Mouse (Mus musculus): ENCODE measurements around the gene Lpar1. TPM values are rescaled to one million over a fixed set of nuclear protein-coding genes. Genes with fewer than 3 reads are reported as not detected.
A peak's percentile ranks its signal among the peaks of the same experiment; 100 is the strongest.

The Lpar1 gene
- 10 to 100 TPM; 20.6 to 25.3 TPM for total RNA-seq (2021)

- intact Hi-C loops (cut with DNase I): loop anchor here (2.0 to 10.0 kb wide), 3 partner anchors 109 to 289 kb away; no protein-coding TSS in a partner anchor
- peak; percentile 31 to 41 for DNase-seq
Measured at GRCm38 (mm10) chr4:58553631-58554358, at the start of gene Lpar1. Gene Lpar1, minus strand, starts transcription at chr4:58553898.

- no peak for DNase-seq
- intact Hi-C loops (cut with DNase I): no loop called here
Measured at GRCm38 (mm10) chr4:58585942-58586341, 32.2 kb upstream of the Lpar1 start.

GRCm38 (mm10) chr4:58581191-58581590 is 27.5 kb upstream of the Lpar1 start:
- intact Hi-C loops (cut with DNase I): no loop called here
- no peak for DNase-seq

GRCm38 (mm10) chr4:58580516-58580915 is 26.8 kb upstream of the Lpar1 start:
- intact Hi-C loops (cut with DNase I): no loop called here
- no peak for DNase-seq

- no peak for DNase-seq
- intact Hi-C loops (cut with DNase I): no loop called here
Measured at GRCm38 (mm10) chr4:58580098-58580497, 26.4 kb upstream of the Lpar1 start.

- intact Hi-C loops (cut with DNase I): no loop called here
- peak; percentile 65 to 68 for DNase-seq
Measured at GRCm38 (mm10) chr4:58578488-58578887, 24.8 kb upstream of the Lpar1 start.

GRCm38 (mm10) chr4:58577382-58578048 is 23.8 kb upstream of the Lpar1 start:
- intact Hi-C loops (cut with DNase I): no loop called here
- DNase-seq: peak; percentile 17 to 22

GRCm38 (mm10) chr4:58575831-58576230 is 22.1 kb upstream of the Lpar1 start:
- DNase-seq: peak; percentile 60 to 67
- intact Hi-C loops (cut with DNase I): no loop called here

- DNase-seq: no peak
- intact Hi-C loops (cut with DNase I): no loop called here
Measured at GRCm38 (mm10) chr4:58574024-58574423, 20.3 kb upstream of the Lpar1 start.

GRCm38 (mm10) chr4:58572446-58572845 is 18.7 kb upstream of the Lpar1 start:
- intact Hi-C loops (cut with DNase I): no loop called here
- DNase-seq: no peak

- intact Hi-C loops (cut with DNase I): no loop called here
Measured at GRCm38 (mm10) chr4:58571661-58572060, 18.0 kb upstream of the Lpar1 start.

GRCm38 (mm10) chr4:58571232-58571631 is 17.5 kb upstream of the Lpar1 start:
- DNase-seq: no peak
- intact Hi-C loops (cut with DNase I): no loop called here

More at GRCm38 (mm10) chr4:58571661-58572060, 18.0 kb upstream of the Lpar1 start:
- DNase-seq: no peak

- DNase-seq: peak; percentile 57 to 69
Measured at GRCm38 (mm10) chr4:58568486-58568885, 14.8 kb upstream of the Lpar1 start.

GRCm38 (mm10) chr4:58562776-58563175 is 9.1 kb upstream of the Lpar1 start:
- no peak for DNase-seq
- intact Hi-C loops (cut with DNase I): no loop called here

More at GRCm38 (mm10) chr4:58568486-58568885, 14.8 kb upstream of the Lpar1 start:
- intact Hi-C loops (cut with DNase I): no loop called here

- intact Hi-C loops (cut with DNase I): loop anchor here (10.0 kb wide), 1 partner anchor 292 kb away; no protein-coding TSS in a partner anchor
- DNase-seq: no peak
Measured at GRCm38 (mm10) chr4:58557001-58557400, 3.3 kb upstream of the Lpar1 start.

GRCm38 (mm10) chr4:58554359-58554838 is 701 bp upstream of the Lpar1 start:
- intact Hi-C loops (cut with DNase I): loop anchor here (5.0 to 10.0 kb wide), 2 partner anchors 108 to 290 kb away; no protein-coding TSS in a partner anchor

GRCm38 (mm10) chr4:58552731-58553630 is 717 bp downstream of the Lpar1 start:
- intact Hi-C loops (cut with DNase I): loop anchor here (2.0 to 10.0 kb wide), 3 partner anchors 109 to 288 kb away; no protein-coding TSS in a partner anchor
- peak; percentile 81 to 83 for DNase-seq

More at GRCm38 (mm10) chr4:58554359-58554838, 701 bp upstream of the Lpar1 start:
- no peak for DNase-seq

GRCm38 (mm10) chr4:58552229-58552628 is 1.5 kb downstream of the Lpar1 start:
- intact Hi-C loops (cut with DNase I): loop anchor here (2.0 to 10.0 kb wide), 3 partner anchors 110 to 287 kb away; no protein-coding TSS in a partner anchor
- DNase-seq: peak in 1 of 2 experiments; percentile 15

- intact Hi-C loops (cut with DNase I): loop anchor here (2.0 to 10.0 kb wide), 3 partner anchors 110 to 287 kb away; no protein-coding TSS in a partner anchor
- peak; percentile 82 to 84 for DNase-seq
Measured at GRCm38 (mm10) chr4:58551820-58552219, 1.9 kb downstream of the Lpar1 start.

- no peak for DNase-seq
- intact Hi-C loops (cut with DNase I): no loop called here
Measured at GRCm38 (mm10) chr4:58547725-58548124, 6.0 kb downstream of the Lpar1 start.
